Mouse (Mus musculus) MEL (cell line): ENCODE measurements around the gene Rdh8. TPM values are rescaled to one million over a fixed set of nuclear protein-coding genes. Genes with fewer than 3 reads are reported as not detected.

Source experiments
- DNase-seq: peaks from one replicate; pipeline ENCODE4 v3.0.0; 2011; ENCODE audit warnings: low read depth, low spot score
- H3K27ac ChIP-seq: 2 replicates; pipeline ENCODE4 v1.5.1; 2012; ENCODE audit warnings: low read depth, mild to moderate bottlenecking, control low read depth, low read length, moderate library complexity; ENCODE audit not compliant: control insufficient read depth
- H3K27me3 ChIP-seq, 2 experiments: fragments of 150-350 bp in 1 of 2; sonication (generic) in 1 of 2; 2 replicates each; pipeline ENCODE4 v1.6.1; 2012; ENCODE audit warnings: low read length in 2 of 2, mild to moderate bottlenecking in 2 of 2, improper control_type of control experiment in 1 of 2, moderate library complexity in 1 of 2; ENCODE audit not compliant: insufficient read depth in 2 of 2, control insufficient read depth in 1 of 2
- H3K36me3 ChIP-seq, 2 experiments: 2 replicates each; pipeline ENCODE4 v1.6.1; 2012 to 2014; ENCODE audit warnings: low read length in 2 of 2, improper control_type of control experiment in 1 of 2, inconsistent platforms in 1 of 2, mild to moderate bottlenecking in 1 of 2; ENCODE audit not compliant: insufficient read depth in 2 of 2, control insufficient read depth in 1 of 2
- H3K4me1 ChIP-seq, 2 experiments: fragments of 150-350 bp in 1 of 2; sonication (generic) in 1 of 2; 2 replicates each; pipeline ENCODE4 v1.6.1; 2012; ENCODE audit warnings: low read length in 2 of 2, improper control_type of control experiment in 1 of 2, mild to moderate bottlenecking in 1 of 2; ENCODE audit not compliant: insufficient read depth in 2 of 2, control insufficient read depth in 1 of 2
- H3K4me3 ChIP-seq, 2 experiments: fragments of 150-350 bp in 1 of 2; sonication (generic) in 1 of 2; 2 replicates each; pipeline ENCODE4 v1.5.1; 2012; ENCODE audit warnings: low read depth in 2 of 2, low read length in 2 of 2, mild to moderate bottlenecking in 2 of 2, moderate library complexity in 2 of 2, control low read depth in 1 of 2, improper control_type of control experiment in 1 of 2; ENCODE audit not compliant: control insufficient read depth in 1 of 2, insufficient read depth in 1 of 2
- H3K79me2 ChIP-seq: 2 replicates; pipeline ENCODE4 v1.6.1; 2012; ENCODE audit warnings: mild to moderate bottlenecking, low read length, moderate library complexity; ENCODE audit not compliant: control insufficient read depth, poor library complexity, insufficient read depth
- H3K9ac ChIP-seq: 2 replicates; pipeline ENCODE4 v1.6.1; 2012; ENCODE audit warnings: low read depth, mild to moderate bottlenecking, control low read depth, low read length, moderate library complexity; ENCODE audit not compliant: control insufficient read depth, poor library complexity, severe bottlenecking
- H3K9me3 ChIP-seq: fragments of 150-350 bp; sonication (generic); replicated peaks from 2 replicates; pipeline ENCODE4 v1.6.1; 2012; ENCODE audit warnings: mild to moderate bottlenecking, low read length, improper control_type of control experiment, moderate library complexity; ENCODE audit not compliant: insufficient read depth
- POLR2A ChIP-seq, 2 experiments: IDR thresholded peaks; 2 replicates each; pipeline ENCODE4 v1.6.1; 2011 to 2012; ENCODE audit warnings: low read length in 2 of 2, mild to moderate bottlenecking in 2 of 2, control low read depth in 1 of 2, improper control_type of control experiment in 1 of 2, low read depth in 1 of 2, moderate library complexity in 1 of 2; ENCODE audit not compliant: control insufficient read depth in 1 of 2, insufficient read depth in 1 of 2, poor library complexity in 1 of 2
- POLR2AphosphoS5 ChIP-seq: IDR thresholded peaks from 2 replicates; pipeline ENCODE4 v1.6.1; 2012; ENCODE audit warnings: low read depth, borderline replicate concordance, mild to moderate bottlenecking, inconsistent platforms, low read length, moderate library complexity, mixed read lengths
- TCF12 ChIP-seq: IDR thresholded peaks from 2 replicates; pipeline ENCODE4 v1.6.1; 2014; ENCODE audit warnings: low read depth, mild to moderate bottlenecking, inconsistent platforms, low read length, improper control_type of control experiment, moderate library complexity
- polyA plus RNA-seq, 2 experiments: library from polyadenylated mRNA; stranded (reverse) in 1 of 2; unstranded in 1 of 2; fragments of >175 nt in 1 of 2; fragments of >200 nt in 1 of 2; gene quantifications; 2 replicates each; pipeline versions ENCODE4 v1.2.1 to v1.2.4; 2012; ENCODE audit warnings: low replicate concordance in 2 of 2, low read depth in 1 of 2; ENCODE audit not compliant: insufficient read length in 2 of 2, insufficient read depth in 1 of 2, missing spikeins in 1 of 2
- total RNA-seq: library from RNA; depleted of rRNA; stranded (reverse); fragments of 300-350 nt; gene quantifications from 2 replicates; pipeline ENCODE4 v1.2.3, GENCODE M21; 2012; rRNA removed

Gene Rdh8
- total and polyA plus RNA-seq, 3 experiments, result not detected

GRCm38 (mm10) chr9:20875021-20875790, 56.9 kb downstream of the Rdh8 start:
- Histone ChIP-seq H3K36me3 (peaks cover 22 to 33% of the 10 kb centered on the region in 2 experiments), H3K9ac (no peak overlapping the region), H3K79me2 (peaks cover 12% of the 10 kb centered on the region), H3K9me3 (no peaks in the 10 kb centered on the region), H3K27me3 (no peaks in the 10 kb centered on the region), H3K4me1 (peaks cover 17 to 52% of the 10 kb centered on the region in 2 experiments), H3K4me3 (no peak overlapping the region), H3K27ac (no peak overlapping the region)
- DNase-seq, result peak; percentile 80
- TF ChIP-seq TCF12 (no peak), POLR2A (IDR thresholded peaks at IDR 0.05; ENCODE audit: control insufficient read depth in 1 of 2, insufficient read depth in 1 of 2, low read depth in 1 of 2, low read length in 2 of 2, poor library complexity in 1 of 2) (peak in 1 of 2 experiments; percentile 44; a peak in 2 of 4 replicates), POLR2AphosphoS5 (0 out of 2 replicates have a peak, but pooled peaks have one; percentile 44)

Other genes with a start within 250 kb of the Rdh8 start
- gene Zfp846, start 237.2 kb upstream of the Rdh8 start, total RNA-seq, result 7.8 and 10.2 TPM in 2 replicates
- gene Zfp846, start 237.2 kb upstream of the Rdh8 start, polyA plus RNA-seq, result 10 to 100 TPM in 1 of 2 experiments, not detected in 1; 11.2 TPM
- 867 and 1,103 TPM in 2 replicates for gene Ubl5, start 175.6 kb upstream of the Rdh8 start, total RNA-seq
- 100 to 1,000 TPM in 1 of 2 experiments, not detected in 1; 850 TPM for gene Ubl5, start 175.6 kb upstream of the Rdh8 start, polyA plus RNA-seq
- gene Fbxl12, start 173.7 kb upstream of the Rdh8 start, total RNA-seq, result 14.9 and 16.4 TPM in 2 replicates
- 10 to 100 TPM in 1 of 2 experiments, not detected in 1; 44.0 TPM for gene Fbxl12, start 173.7 kb upstream of the Rdh8 start, polyA plus RNA-seq
- gene Pin1, start 166.4 kb upstream of the Rdh8 start, total RNA-seq, result 179 and 202 TPM in 2 replicates
- 100 to 1,000 TPM; 136 to 201 TPM for gene Pin1, start 166.4 kb upstream of the Rdh8 start, polyA plus RNA-seq
- gene Olfm2, start 72.2 kb upstream of the Rdh8 start, total RNA-seq, result 0.26 and 0.54 TPM in 2 replicates
- gene Olfm2, start 72.2 kb upstream of the Rdh8 start, polyA plus RNA-seq, result 1 to 10 TPM in 1 of 2 experiments, not detected in 1; 1.9 TPM
- gene Col5a3, start 3.4 kb upstream of the Rdh8 start, total RNA-seq, result 0.07 and 0.08 TPM in 2 replicates
- under 1 TPM in 1 of 2 experiments, not detected in 1; 0.53 TPM for gene Col5a3, start 3.4 kb upstream of the Rdh8 start, polyA plus RNA-seq
- gene A230050P20Rik, start 50.1 kb downstream of the Rdh8 start, total RNA-seq, result 53.9 and 63.7 TPM in 2 replicates
- 100 to 1,000 TPM; 190 to 199 TPM for gene A230050P20Rik, start 50.1 kb downstream of the Rdh8 start, polyA plus RNA-seq
- gene Angptl6, start 61.2 kb downstream of the Rdh8 start, total RNA-seq, result 10.9 and 18.1 TPM in 2 replicates
- 10 to 100 TPM in 1 of 2 experiments, not detected in 1; 22.6 TPM for gene Angptl6, start 61.2 kb downstream of the Rdh8 start, polyA plus RNA-seq
- 612 and 763 TPM in 2 replicates for gene Ppan, start 69.7 kb downstream of the Rdh8 start, total RNA-seq
- gene Ppan, start 69.7 kb downstream of the Rdh8 start, polyA plus RNA-seq, result 100 to 1,000 TPM; 251 to 953 TPM
- 1,228 and 1,516 TPM in 2 replicates for gene Eif3g, start 80.1 kb downstream of the Rdh8 start, total RNA-seq
- gene Eif3g, start 80.1 kb downstream of the Rdh8 start, polyA plus RNA-seq, result 1,000 to 10,000 TPM in 1 of 2 experiments, not detected in 1; 1,873 TPM
- 412 and 448 TPM in 2 replicates for gene Dnmt1, start 141.4 kb downstream of the Rdh8 start, total RNA-seq
- gene Dnmt1, start 141.4 kb downstream of the Rdh8 start, polyA plus RNA-seq, result 1,000 to 10,000 TPM in 1 of 2 experiments, 100 to 1,000 TPM in 1; 681 to 1,953 TPM
- gene S1pr2, start 158.3 kb downstream of the Rdh8 start, total RNA-seq, result 6.4 and 6.6 TPM in 2 replicates
- 10 to 100 TPM in 1 of 2 experiments, not detected in 1; 27.4 TPM for gene S1pr2, start 158.3 kb downstream of the Rdh8 start, polyA plus RNA-seq
- 280 and 282 TPM in 2 replicates for gene Mrpl4, start 184.2 kb downstream of the Rdh8 start, total RNA-seq
- gene Mrpl4, start 184.2 kb downstream of the Rdh8 start, polyA plus RNA-seq, result 100 to 1,000 TPM in 1 of 2 experiments, not detected in 1; 474 TPM
- 24.4 and 26.0 TPM in 2 replicates for gene Icam1, start 197.5 kb downstream of the Rdh8 start, total RNA-seq
- 10 to 100 TPM in 1 of 2 experiments, not detected in 1; 31.0 TPM for gene Icam1, start 197.5 kb downstream of the Rdh8 start, polyA plus RNA-seq
- gene Icam4, start 210.9 kb downstream of the Rdh8 start, total RNA-seq, result 259 and 260 TPM in 2 replicates
- 100 to 1,000 TPM; 193 to 268 TPM for gene Icam4, start 210.9 kb downstream of the Rdh8 start, polyA plus RNA-seq
- 4.8 TPM in 2 replicates for gene Icam5, start 213.6 kb downstream of the Rdh8 start, total RNA-seq
- 1 to 10 TPM in 1 of 2 experiments, not detected in 1; 9.5 TPM for gene Icam5, start 213.6 kb downstream of the Rdh8 start, polyA plus RNA-seq
- 1.1 and 1.5 TPM in 2 replicates for gene Zglp1, start 248.6 kb downstream of the Rdh8 start, total RNA-seq
- 1 to 10 TPM in 1 of 2 experiments, not detected in 1; 8.0 TPM for gene Zglp1, start 248.6 kb downstream of the Rdh8 start, polyA plus RNA-seq